Mouse (Mus musculus): ENCODE measurements around the gene Maz. TPM values are rescaled to one million over a fixed set of nuclear protein-coding genes. Genes with fewer than 3 reads are reported as not detected.
A peak's percentile ranks its signal among the peaks of the same experiment; 100 is the strongest.

Gene Maz
- total RNA-seq, 1 experiment from 2014 or later, result 133 TPM

DNA sequence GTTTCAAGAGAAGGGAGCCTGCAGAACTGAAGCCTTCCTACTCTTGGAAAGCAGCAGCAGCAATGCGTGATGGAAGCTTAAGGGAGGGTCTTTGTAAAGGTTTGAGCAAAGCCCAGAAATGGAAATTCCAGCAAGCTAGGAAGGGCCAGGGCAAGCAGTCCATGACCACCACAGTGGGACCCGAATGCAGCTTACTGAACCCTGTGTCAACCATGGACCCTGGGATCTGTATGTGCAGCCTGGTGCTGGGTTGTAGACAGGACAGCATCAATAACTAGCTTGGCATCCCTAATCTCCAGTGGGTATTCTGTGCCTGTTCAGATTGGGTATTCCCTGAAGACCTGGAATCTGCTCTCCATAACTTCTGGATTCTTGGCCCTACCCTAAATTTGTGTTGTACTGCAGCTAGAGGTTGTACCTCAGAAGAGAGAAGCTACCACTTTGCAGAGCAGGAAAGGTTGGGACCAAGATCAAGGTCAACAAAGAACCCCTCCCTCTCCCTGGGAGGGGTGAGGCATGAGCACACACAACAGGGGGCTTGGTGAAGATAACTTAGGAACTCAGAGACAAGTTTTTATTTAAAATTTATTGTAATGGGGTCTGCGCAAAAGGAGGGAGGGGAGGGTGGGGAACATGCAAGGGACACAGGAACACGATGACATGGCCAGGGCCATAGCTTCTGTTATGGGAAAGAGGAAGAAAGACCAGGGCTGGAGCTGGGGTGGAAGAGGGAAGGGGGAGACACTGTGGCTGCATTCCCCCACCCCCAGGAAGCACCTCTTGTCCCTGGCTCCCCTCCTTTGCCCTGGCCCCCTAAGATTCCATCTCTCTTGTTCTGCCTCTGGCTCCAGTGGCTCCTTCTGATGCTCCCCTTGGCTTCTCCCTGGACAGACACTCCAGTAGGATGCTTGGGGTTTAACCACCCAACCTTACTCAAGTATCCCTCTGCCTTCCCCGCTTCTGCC lies 5.0 kb downstream of the Maz start:
- no peak for DNase-seq

DNA sequence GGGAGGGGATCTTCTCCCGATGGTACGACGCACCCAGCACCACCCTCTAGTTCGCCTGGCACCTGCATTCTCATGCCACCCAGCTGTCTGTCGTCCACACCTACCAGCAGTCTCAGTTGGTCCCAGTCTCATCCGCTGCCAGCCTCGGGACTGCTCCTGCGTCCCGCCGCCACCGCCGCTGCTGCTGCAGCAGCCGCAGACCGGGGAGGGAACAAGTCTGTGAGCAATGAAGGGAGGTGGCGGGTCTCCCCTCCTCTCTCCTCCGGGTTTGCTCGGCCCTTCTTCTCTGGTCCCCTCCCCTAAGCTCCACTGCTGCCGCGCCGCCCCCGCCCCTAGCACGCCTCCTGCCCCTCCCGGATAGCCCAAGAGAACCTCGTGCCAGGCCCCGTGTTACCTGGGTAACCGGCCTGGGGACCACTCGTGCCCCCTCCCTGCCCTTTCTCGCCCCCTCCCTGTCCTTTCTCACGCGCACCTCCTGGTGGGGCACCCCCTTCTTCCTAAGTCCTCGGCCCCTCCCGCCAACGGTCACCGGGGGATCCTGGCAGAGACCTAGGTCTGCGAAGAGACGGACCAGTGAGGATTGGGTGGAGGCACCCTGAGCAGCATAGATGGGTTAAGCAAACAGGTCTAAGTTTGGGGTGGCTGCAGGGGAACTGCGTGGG lies 5.8 kb downstream of the Maz start, which contains the start of the genes Gm42742 and Prrt2:
Gene Gm42742, minus strand, starts transcription at position 197 of the 662 bp plus-strand sequence.
Gene Prrt2, minus strand, starts transcription at position 311 of the 662 bp plus-strand sequence.
- DNase-seq, result peak; percentile 78

DNA sequence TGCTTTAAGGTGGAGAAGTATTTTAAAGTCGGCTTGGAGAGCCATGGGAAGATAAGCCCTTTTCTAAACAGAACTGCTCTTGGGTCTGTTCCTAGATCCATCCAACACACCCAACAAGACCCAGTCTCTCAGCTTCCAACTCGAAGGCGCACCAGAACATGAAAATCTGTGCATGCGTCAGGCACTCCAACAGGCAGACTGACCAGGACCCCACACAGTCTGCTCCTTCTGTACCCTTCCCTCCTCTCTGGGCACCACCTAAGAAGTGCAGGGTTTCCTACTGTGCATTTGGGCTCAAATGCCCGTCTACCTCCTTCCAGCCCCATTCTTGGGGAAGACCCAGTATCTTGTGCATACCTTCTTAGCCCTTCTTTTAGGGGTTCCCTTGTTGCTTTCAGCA lies 6.3 kb downstream of the Maz start:
- DNase-seq, result no peak

DNA sequence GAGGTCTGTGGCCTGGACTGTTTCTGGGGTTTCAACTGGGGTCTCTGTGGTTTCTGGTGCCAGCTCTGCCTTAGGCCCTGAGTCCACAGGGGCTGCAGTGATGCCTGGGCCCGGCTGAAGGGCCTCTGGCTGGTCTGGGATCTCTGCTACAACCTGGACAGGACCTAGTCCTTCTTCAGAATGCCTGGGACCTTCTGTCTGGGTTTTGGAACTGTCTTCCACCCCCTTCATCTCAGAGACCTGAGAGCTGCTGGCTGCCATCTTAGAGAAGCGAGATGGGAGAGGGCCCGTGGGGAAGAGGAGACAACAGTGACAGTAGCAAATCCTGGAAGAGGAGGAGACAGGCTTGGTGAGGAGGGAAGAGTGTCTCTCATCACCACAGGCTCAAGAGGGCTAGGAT lies 6.8 kb downstream of the Maz start:
- no peak for DNase-seq

DNA sequence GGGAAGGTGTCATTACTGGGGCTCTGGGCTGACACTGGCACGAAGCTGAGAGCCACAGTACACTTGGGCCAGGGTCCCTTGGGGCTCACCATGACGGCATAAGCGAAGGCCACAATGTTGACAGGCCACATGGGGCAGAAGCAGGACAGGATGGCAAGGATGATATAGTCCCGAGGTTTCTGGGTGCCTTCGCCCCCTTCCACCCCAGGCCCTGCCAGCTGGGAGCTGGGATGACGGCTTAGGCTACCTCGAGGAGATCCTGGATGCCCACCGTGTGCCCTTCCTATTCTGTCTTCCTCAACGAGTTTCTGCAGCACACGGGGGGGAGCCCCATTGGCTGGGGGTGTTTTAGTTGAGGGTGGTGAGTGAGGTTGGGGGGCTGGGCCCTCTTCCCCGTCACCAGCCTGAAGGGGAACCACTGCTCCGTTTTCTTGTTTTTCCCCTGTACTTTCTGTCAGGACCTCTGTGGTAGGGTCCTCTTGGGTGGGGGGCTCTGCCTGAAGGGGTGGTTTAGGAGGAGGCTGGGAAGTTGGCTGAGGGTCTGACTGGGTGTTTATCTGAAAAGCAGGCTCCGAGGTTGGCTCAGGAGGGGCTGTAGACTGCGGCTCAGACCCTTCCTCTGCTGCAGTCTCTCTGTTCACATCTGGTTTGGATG lies 7.4 kb downstream of the Maz start:
- no peak for DNase-seq

DNA sequence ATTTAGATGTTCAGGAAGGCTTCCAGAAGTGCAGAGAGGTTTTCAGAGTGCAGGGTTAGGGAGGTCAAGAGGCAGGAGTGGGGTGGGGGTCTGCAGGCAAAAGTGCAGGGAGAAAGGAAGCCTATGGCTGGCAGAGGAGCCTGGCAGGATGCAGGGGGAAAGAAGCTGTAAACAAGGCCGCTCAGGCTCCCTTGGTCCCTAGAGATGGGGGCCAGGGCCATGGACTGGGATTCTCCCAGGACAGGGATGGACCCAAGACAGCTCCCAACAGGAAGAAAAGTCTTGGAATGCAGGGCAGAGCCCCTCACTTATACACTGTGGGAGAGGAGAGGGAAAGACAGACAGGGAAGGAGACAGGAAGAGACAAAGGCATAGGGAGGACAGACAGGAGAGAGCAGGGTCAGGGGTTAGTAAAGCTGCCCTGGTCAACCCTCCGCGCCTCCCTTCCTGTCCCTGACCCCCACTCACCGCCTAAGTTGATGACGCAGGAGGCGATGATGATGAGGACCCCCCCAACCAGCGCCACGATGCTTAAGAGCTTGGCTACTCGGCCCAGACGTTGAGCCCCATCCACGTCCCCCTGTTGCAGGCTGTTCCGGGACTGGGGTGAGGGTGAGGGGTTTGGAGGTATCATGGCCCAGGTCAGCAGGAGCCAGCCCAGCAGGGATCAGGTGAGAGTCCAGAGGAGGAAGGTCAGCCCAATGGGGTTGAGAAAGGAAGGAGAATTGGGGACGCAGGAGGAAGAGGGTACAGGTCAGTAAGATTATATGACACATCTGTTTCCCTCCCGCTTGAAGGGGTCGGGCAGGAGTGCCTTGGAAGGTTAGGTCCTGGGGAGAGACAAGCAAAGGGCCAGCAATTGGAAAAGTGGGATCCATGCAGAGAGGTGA lies 8.2 kb downstream of the Maz start:
- DNase-seq, result no peak

DNA sequence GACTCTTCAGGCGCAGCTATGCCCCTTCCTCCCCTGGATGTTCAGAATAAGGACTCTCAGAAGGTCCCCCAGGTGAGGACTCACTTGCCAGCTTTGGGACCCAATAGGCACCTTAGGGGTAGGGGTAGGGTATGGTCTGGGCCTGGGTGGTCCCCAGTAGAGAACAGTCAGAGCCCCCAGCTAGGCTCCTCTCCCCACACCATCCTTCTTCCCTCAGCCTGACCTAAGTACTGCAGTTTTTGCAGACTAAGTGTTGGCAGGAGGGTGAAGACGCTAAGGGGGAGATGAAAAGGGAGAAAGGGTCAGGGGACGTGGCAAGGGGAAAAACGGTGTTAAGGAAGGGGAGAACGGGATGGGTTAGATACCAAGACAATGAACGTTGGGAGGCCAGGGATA lies 8.9 kb downstream of the Maz start:
- DNase-seq, result no peak

DNA sequence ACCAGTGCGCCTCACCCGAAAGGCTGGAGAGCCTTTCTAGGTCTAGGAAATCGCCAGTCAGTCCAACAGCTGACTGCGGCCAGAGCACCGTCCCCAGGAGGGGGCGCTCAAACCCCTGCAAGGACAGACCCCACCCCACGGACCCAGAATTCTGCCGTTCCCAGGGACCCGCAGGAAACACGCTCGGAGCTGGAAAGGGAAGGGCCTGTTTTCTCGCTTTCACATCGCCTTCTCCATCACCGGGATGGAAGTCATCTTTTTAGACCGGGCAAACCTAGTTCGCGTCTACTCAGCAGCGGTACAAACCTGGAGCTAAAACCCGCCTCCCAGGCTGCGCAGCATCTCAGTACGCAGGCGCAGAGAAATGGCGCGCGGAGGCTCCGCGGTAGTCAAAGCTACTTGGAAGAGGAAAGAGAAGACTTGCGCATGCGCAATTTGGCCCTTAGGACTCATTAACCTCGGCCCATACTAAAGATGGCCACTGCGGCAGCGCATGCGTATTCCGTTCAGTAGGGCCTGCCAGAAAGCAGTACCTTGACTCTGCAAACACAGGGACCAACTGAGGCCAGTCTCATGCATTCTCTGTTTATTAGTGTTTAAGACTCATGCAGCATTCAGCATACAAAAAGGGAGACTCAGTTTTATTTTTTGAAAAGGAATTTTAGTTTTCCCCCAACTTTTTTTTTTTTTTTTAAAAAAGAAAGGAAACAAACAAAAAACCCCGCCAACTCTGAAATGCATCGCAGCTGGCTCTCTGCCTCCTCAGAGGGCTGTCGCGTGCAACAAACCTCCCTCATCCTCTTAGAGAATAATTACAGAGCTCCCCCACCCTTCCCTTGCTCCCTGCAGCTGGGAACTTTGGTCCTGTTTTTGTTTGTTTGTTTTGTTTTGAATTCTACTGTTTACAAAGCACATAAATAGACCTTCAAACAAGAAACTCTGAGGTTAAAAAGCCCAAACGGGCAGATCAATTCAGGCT lies 9.6 kb downstream of the Maz start, which contains the start of gene Pagr1a:
Gene Pagr1a, minus strand, starts transcription at position 382 of the 979 bp plus-strand sequence.
- DNase-seq, result peak; percentile 98

DNA sequence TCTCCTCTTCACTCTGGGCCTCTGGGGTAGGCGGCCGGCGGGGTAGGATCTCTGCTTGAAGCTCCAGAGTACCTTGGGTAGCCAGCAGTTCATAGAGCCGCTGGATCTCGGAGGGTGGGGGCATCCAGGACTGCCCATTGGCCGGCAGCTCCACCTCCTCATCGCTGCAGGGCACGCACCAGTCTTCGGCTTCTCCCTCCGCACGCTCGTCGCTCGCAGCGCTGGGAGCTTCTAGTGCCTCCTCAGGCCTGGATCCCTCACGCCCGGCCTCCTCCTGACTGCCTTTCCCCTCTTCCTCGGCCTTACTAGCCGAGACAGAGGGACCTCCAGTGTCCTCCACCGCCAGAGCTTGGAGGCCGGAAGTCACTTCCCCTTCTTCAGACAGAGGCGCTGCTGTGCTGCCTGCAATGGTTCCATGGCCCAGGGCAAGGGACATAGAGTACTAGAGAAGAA lies 10.3 kb downstream of the Maz start:
- DNase-seq, result peak; percentile 79

DNA sequence TGATC lies 10.6 kb downstream of the Maz start, which contains the start of gene Pagr1b:
Gene Pagr1b, minus strand, starts transcription at position 4 of the 5 bp plus-strand sequence.
- DNase-seq, result no peak

DNA sequence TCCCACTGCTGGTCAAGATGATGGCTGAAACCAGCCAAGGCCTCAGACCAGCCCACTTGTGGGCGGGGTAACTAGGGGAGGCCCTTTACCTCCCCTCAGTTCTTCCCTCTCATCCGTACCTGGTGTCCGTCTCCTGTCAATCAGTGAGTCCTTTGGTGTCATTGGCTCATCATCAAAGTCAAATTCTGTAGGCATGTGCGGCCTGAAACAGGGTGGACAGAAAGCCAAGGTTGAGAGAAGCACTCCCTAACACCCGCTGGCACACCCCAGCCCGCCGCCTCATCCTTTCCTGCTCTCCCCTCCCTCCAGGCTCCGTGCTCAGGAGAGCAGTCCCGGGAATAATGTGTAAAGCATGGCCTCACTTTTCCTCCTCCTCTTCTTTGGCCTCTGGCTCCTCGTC lies 10.8 kb downstream of the Maz start:
- DNase-seq, result peak; percentile 69

DNA sequence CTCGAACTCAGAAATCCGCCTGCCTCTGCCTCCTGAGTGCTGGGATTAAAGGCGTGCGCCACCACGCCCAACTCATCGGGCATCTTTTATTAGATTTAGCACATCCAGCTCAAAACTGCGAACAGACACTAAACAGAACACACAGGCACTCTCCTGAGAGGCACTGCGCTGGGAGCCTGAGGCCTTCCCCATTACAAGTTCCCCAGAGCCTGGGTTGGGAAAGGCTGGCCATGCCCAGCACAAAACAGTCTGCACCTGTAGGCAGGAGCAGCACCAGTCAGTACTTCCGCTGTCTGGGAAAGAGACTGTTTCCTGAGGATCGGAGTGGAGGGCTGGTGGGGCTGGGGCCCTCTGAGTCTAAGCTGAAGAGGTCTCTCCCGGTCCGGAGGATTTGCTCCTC lies 11.8 kb downstream of the Maz start:
- no peak for DNase-seq

DNA sequence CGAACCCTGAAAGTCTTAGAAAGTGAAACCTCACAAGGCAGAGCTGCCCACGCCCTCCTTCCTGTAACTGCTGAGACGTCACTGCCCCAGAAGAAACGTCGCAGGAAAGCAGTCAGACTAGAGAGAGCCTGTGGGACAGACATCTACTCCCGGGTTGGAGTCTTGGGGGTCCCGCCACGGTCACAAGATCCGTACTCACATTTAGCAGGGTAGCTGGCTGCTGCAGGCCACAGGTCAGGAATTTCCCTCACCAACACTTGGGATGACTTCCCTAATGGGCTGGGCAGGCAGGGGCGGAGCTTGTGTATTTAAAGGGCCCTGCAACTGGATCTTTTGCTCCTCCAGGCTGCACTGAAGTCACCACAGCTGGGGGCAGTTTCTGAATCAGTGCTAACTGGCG lies 12.5 kb downstream of the Maz start, which contains the start of gene Mvp:
Gene Mvp, minus strand, starts transcription at position 302 of the 400 bp plus-strand sequence.
- DNase-seq, result peak; percentile 86

DNA sequence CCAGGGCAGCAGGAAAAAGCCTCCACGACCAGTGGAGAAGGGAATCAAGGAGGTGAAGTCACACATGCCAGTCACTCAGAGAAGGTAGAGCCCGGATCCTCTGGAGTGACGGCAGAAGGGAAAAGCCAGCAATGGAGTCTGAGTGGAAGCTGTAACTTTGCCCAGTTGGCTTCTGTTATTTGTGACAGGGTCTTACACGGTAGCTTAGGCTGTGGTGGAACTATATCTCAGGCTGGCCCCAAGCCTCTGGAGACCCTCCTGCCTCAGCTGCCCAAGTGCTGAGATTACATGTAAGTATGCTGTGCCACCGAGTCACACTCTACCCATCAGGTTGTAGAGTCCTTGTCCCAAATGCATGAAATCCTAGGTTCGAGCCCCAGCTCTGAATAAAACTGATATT lies 13.5 kb downstream of the Maz start:
- DNase-seq, result no peak

DNA sequence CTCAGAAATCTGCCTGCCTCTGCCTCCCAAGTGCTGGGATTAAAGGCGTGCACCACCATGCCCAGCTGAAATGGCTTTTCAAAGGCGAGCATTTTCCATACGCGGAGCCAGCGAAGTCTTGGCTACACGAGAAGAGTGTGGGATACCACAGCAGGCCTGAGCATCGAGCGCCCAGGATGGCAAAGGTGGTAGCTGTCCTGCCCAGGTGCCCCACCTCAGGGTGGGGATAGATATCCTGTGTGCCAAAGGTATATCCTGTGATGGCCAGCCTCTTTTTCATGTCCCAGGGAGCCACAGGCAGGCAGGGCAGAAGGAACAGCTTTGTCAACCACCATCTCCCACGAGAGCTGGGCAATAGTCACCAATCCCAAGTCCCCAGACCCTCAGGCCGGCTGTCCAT lies 14.0 kb downstream of the Maz start:
- no peak for DNase-seq

DNA sequence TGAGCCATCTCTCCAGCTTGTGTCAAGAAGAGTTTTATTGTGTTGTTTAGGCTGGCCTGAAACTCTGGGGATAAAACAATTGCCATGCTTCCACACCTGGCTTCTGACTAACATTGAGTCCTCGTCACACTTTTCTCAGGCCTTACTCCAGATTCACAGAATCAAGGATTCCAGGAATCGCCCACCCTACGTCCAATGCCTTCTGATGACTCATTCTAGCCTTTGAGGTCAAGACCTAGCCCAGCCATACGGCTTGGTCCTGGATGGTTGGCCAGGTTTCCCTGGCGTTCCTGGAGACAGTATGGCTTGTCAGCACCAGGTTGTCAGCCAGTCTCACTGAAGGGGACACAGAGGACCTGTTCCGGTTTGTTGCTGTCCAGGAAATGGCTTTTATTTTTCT lies 14.5 kb downstream of the Maz start:
- no peak for DNase-seq

DNA sequence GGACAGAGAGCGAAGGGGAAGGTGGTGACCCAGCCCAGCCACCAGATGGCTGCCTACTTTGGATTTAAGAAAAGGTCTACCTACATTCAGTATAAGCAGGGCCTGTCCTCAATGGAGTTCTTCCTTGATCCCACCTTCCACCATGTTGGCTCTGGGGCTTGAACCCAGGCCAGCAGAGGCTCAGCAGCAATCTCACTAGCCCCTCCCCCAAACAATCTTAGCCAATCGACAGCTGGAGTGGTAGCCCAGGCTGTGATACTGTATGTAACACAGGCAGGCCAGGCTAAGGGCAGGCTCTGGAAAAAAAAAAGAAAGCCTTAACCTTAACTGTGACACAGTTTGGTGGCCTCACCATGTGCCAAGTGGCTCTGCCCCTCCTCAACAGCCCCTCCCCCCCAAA lies 15.1 kb downstream of the Maz start:
- no peak for DNase-seq

DNA sequence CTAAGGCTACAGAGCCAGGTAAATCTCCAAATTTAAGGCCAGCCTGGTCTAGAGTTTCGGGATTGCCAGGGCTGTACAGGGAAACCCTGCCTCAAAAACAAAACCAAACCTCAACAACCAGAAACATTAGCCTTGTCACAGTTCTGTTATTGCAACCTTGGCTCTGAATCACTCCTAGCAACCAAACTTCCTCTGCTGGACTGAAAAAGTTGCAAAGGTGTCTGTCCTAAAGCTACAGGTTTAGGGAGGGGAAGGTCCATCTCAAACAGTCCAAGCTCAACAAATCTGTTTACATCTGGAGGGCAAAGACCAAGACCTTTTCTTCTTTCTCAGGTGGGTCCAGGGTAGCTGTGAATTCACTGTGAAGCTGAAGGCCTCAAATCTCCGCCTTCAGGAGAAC lies 15.8 kb downstream of the Maz start:
- DNase-seq, result no peak

DNA sequence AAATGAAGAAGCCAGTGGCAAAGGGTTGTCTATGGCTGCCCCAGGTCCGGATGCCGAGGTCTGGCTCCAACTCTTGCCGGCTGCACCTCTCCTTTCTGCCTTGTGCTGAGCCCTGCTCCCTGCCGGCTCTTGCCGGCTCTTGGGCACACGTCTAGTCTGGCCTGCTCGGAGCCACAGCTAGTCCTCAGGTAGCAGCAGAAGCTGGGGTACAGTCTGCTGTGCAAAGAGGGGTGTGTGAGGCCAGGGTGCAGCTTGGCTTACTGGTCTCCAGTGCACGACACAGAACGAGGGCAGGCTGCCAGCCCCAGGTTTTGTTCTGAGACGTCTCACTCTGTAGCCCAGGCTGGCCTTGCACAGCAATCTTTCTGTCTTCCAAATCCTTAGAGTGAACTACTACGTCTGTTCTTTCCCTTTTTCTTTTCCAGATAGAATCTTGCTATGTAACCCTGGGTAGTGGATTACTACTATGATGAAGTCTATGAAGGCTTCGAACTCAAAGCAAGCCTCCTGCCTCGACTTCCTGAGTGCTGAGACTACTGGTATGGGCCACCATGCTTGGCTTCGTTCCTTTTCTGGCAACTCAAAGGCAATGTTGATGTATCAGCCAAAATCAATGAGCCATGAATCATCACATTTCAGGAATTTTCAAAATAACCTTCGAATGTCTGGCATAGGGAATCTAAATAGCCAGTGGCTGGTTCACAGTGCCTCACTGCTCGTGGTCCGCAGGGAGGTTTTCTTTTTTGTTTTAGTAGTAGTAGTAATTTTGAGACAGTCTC lies 17.3 kb downstream of the Maz start:
- no peak for DNase-seq
